Mouse (Mus musculus) thymus, postnatal 0 days (tissue): ENCODE results near the gene Gbx2. TPM values are rescaled to one million over a fixed set of nuclear protein-coding genes. Genes with fewer than 3 reads are reported as not detected.

Experiments
- DNase-seq: peaks from one replicate; pipeline ENCODE4 v3.0.0-alpha.2; 2015; ENCODE audit warnings: low spot score
- polyA plus RNA-seq: library from polyadenylated mRNA; unstranded; fragments of >200 nt; fragmentation: Nextera tagmentation; extraction: Ambion mirVana; gene quantifications from 2 replicates; pipeline ENCODE4 v1.2.1, GENCODE M21; 2015

Gbx2 gene
- 0.09 and 0.17 TPM in 2 replicates for polyA plus RNA-seq

GRCm38 (mm10) chr1:89931120-89931519 lies at the start of gene Gbx2:
TSS of gene Gbx2 (minus strand) at chr1:89931179.
- peak; percentile 9 for DNase-seq

DNA sequence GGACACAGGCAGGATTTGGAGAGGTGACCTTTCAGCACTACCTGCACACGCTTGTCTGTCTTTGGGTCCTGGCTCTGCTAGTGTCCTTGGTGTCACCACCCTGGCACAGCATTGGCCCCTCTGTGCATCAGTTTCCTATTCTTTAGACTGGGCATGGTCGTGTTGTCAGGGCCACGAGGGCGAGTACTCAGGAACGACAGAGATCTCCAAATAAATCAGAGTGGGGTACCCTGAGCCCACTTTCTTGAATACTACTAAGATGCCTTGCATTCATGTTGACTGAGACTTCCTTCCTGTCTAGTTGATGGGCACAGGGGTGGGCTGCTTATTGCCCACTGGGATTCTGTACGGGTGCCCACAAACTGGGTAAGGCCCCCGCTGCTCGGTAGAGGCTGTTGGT lies 46.3 kb upstream of the Gbx2 start:
- DNase-seq: no peak

- no peak for DNase-seq
These were observed 45.4 kb upstream of the Gbx2 start for GRCm38 (mm10) chr1:89976411-89976810.

DNA sequence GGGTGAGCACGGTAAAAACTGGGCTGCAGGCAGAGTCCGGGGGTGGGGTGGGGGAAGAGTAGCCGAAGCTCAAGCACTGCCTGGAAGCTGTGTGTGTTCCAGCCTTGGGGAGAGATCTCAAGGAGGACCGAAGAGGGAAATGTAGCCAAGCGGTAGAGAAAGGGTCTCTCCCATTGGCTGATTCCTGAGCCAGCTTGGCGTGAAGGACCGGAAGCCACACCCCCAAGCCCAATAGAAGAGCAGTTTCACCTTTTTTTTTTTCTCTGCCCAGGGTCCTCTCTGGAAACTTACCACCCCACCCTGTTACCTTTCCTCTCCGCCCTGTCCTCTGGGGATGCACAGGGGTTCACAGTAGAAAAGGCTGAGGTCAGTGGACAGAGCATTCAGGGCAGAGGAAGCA lies 43.6 kb upstream of the Gbx2 start:
- no peak for DNase-seq

GRCm38 (mm10) chr1:89971848-89972247 lies 40.9 kb upstream of the Gbx2 start:
- no peak for DNase-seq

- no peak for DNase-seq
These were observed 38.7 kb upstream of the Gbx2 start for GRCm38 (mm10) chr1:89969714-89970110.

DNA sequence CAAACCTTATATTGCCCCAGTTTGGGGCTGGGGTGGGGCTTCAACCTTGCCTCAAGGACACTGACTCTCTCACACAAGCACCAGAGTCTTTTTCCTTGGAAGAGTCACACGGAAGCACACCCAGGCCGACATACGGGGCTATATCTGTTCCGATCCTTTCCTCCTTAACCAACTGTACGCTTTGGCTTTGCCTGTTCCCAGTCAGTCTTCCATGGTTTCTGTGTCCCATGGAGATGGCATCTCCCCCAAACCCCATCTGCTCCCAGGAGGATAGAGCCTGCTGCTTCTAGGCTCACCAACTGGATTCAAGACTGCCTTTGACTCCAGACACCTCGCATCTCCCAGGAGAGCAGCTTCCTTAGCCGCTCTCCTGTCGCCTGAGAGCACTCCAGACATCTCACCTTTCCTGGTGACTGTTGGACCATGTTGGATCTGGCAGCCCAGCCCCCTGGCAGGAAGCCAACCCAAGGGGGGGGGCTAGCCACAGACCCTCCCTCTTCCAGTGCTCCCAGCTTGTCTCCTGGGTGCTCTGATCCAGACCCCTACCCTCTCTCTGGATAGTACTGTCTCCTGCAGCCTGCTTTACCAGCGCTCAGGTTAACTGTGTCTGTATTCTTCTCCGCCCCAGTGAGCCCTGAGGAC lies 38.2 kb upstream of the Gbx2 start:
- DNase-seq: no peak

DNA sequence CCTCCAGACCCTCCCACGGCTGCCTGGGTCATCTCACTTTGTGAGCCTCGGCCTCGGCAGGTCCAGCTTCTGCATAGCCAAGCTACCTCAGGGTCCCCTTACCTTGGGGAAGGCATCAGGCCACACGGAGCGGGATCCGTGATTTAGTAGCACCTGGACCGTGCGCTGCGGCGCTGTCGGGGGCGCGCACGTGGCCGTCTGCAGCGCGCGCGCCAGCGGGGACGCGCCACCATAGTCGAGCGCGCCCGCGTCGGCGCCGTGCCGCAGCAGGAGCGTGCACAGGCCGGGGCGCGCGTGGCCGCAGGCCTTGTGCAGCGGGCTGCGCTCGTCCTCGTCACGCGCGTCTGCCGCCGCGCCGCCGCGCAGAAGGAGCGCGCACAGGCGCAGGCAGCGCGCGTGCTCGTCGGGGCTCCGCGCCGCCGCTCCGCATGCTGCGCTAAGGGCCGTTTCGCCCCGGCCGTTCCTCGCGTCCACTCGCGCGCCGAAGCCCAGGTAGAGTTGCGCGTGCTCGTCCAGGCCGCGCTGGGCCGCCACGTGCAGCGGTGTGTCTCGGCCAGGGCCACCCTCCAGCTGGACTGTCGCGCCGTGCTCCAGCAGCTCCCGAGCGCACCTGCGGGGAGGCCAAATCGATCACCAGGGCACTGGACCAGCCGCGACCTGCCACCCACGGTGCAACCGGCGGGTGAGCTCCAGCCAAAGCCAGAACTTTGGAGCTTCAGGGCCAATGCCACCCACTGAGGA lies 37.3 kb upstream of the Gbx2 start:
- DNase-seq: no peak

DNA sequence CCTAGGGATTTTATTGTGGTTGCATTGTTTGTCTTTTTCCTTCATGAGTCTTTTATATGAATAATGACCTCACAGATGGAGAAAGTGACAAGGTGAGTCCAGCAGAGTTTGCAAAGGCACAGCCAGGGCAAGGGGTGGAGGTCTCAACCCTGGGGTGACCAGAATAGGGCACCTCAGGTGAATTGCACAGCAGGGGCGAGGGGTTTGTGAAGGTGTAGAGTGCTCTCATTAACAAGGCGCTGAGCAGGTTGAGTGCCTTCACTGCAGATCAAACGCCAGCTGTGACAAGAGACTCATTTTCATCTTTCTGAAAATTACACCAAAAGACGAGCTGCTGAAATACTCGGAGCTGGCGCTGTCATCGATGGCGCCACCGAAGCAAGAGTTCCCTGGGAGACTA lies 36.6 kb upstream of the Gbx2 start:
- no peak for DNase-seq

GRCm38 (mm10) chr1:89964426-89964825 lies 33.4 kb upstream of the Gbx2 start:
- DNase-seq: no peak

GRCm38 (mm10) chr1:89963296-89963695 lies 32.3 kb upstream of the Gbx2 start:
- no peak for DNase-seq

- no peak for DNase-seq
These were observed 31.1 kb upstream of the Gbx2 start for GRCm38 (mm10) chr1:89962092-89962491.

GRCm38 (mm10) chr1:89959393-89959792 lies 28.4 kb upstream of the Gbx2 start:
- DNase-seq: no peak

DNA sequence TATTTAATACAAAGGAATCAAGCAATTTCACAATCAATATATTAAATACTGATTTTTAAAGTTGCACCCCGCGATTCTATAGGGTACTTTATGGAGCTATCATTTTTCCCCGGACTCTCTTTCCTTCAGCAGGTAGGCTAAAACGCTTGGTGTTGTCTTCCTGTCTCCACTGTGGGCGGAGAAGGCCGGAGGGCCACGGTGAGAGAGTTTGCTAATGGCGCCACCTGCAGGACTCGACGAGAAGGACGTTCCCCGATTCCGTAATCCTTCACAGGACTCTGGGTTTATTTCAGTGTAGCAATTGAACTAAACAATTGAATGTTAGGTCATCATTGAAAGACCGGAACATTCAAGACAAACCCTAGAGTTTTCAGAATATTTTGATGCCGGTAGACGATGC lies 12.2 kb upstream of the Gbx2 start:
- DNase-seq: peak; percentile 58

GRCm38 (mm10) chr1:89942395-89942976 lies 11.5 kb upstream of the Gbx2 start:
- no peak for DNase-seq

DNA sequence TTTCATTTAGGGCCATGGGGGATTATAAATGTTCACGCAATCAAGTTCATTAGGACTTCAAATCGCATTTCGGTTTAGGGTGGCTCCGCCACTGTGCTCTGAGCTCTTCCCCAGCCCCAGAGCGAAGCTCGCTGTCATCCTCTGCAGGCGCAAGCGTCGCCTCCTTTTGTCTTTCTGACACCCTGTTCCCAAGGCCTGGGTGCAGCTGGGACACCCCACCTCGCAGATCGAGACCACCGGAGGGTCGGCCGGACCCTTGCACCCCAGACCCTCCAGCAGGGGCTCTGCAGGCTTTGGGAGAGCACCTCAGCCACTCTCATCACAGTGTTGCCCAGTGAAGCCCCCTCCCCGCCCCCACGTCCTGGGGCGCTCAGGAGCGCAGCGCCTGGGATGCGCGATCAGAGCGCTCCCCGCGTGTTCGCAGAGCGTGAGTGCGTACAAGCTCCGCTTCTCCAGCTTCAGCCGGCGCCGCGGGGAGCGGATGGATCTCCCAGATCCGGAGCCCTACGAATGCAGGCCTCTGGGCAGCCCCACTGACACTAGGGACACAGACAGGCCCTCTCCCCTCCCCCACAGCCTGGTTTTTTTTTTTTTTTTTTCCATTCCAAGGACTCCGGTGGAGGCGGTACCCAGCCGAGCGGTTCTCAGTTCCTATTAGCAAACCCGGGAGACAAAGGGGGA lies 10.9 kb upstream of the Gbx2 start:
- no peak for DNase-seq

DNA sequence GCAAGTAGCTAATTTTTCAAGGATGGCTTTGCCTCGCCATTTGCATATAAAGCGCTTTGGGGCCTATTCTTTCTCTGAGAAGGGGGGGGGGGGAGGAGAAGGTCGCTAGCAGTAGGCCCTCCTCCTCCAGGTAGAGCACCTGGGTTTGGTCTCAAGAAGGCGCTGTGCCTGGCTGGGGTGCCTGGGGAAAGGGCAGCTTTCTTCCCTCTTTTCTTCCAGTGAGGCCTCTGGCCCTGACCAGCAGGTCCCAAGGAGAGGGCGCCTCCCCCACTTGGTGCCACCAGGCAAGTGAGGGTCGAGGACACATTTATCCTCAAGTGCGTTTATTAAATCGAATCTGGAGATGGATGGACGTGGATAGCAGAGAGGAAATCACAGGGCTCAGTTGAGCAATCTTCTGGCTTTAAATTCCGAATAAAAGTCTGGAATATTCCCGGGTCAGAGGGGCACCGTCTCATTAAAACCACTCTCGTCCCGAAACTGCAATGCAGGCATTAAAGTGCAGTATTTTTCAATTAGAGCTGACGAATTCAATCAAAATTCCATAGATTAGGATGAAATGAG lies 10.1 kb upstream of the Gbx2 start:
- no peak for DNase-seq

GRCm38 (mm10) chr1:89939981-89940726 lies 9.2 kb upstream of the Gbx2 start:
- peak; percentile 49 for DNase-seq

GRCm38 (mm10) chr1:89939596-89939960 lies 8.6 kb upstream of the Gbx2 start:
- DNase-seq: no peak

DNA sequence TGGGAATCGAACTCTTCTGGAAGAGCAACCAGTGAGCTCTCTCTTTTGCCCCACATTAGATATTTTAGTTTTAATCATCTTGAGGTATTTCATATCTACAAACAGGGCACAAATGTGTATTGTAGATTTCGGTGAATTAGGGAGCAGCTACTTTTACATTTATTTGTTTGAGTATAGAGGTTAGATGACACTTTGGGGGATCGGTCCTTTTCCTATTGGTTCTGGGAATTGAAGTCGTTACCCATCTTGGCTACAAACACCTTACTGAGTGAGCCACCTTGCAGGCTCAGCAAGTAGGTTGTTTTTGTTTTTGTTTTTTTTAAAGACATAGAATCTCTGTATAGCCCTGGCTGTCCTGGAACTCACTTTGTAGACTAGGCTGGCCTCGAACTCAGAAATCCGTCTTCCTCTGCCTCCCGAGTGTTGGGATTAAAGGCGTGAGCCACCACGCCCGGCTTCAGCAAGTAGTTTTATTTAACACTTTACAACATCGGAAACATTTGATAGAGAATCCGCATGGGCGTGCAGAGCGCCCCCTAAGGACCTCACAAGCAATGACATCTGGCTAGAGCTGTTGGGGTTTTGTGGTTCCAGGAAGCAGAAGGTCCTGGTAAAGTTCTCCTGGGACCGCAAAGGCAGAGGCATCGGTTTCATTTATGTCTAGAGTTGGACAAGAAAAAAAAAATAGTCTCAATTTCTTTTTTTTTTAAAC lies 8.1 kb upstream of the Gbx2 start:
- peak; percentile 11 for DNase-seq
